Mouse (Mus musculus): ENCODE measurements around the gene Rec8. TPM values are rescaled to one million over a fixed set of nuclear protein-coding genes. Genes with fewer than 3 reads are reported as not detected.

Rec8 gene
- total RNA-seq, 2 experiments from 2014 or later, result 2.7 to 3.2 TPM

DNA sequence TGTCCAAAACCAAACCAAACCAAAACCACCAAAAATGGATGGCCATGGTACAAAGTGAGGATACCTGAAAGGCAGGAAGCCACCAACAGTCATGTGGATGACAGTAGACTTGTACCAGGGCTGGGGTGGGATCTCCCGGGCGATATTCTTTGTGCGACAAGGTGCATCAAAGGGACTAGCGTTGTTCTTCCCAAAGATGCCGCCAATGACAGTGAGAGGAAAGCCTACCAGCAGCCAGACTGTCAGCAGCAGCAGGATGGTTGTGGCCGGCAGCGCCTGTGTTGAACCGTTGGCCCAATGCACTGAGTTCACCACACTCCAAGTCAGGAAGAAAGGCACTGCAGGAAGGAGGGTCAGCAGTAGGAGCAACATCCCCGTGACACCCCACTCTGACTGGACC is 20.0 kb downstream of the Rec8 start, which contains the start of gene Gm49378:
Gene Gm49378, minus strand, starts transcription at position 101 of the 400 bp plus-strand sequence.
- DNase-seq (ENCODE audit: low spot score in 2 of 2), result no peak

DNA sequence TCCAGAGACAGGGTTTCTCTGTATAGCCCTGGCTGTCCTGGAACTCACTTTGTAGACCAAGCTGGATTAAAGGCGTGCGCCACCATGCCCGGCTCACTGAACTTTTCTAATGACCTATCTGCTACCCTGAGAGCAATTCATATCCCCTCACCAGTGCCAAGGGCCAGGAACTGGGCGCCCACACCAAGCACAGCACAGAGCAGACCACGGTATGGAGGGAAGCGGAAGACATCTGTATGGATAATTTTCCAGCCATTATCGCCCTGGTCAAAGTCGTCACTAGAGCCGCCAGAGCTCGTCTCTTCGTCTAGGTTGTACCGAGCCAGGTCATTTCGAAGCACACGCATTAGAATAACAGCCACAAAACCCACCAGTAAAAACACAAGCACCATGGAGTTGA is 23.0 kb downstream of the Rec8 start:
- no peak for DNase-seq (ENCODE audit: low spot score in 2 of 2)

- no peak for DNase-seq (ENCODE audit: low spot score in 2 of 2)
Observed at GRCm38 (mm10) chr14:55641291-55641690, 23.5 kb downstream of the Rec8 start.

DNA sequence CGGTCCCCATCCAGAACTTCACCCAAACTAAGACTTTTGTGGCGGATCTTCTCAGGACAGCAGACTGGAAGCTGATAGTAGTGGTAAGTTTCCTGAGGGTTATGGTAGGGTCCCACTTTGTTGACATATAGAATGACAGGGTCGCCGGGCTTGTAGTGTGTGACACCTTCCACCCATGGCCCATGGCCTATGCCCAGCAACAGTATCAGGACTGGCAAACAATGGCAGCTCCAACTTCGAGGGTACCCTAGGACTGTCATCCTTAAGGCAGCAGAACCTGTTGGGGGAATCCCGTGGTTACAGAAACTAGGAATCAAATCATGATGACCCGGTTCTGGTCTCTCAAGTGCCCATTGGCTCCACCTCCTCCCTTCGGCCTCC is 24.8 kb downstream of the Rec8 start:
- DNase-seq (ENCODE audit: low spot score in 2 of 2), result no peak

DNA sequence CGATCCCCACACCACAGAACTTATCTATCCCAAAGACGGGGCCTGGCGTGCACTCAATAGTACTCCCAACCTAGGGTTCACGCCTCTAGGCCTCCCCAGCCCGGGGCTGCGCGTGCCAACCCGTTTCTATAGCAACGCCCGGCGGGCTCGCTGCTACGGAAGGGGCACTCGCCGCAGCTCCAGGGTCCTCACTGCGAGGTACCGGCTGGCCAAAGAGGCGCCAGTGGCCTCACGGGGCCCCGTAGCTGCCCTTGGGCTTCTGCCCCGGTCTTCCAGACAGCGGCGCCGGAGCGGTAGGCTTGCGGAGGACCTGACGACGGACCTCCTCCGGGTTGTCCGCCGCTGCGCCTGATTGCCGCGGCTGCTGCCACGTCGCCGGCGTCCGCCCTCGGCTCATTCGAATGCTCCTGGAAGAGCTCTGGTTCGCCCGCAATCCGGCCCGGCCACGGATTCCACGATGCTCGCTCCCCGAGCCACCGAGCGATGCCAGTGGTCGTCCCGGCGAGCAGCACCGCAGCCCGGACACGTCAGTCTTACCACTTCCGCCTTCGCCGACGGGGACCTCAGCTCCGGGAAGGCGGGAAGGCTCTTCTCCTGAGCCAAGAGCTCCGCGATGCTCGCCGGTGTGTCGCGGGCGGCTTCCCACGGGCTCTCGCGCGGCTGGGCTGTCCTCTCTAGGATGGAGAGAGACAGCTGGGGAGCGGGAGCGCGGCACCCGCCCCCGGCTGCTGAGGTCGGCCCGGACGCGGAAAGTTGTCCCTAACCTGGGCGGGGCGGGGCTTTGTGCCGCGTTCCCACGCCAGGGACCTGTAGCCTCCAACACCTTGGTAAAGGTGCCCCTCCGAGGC is 25.4 kb downstream of the Rec8 start, which contains the start of gene Tm9sf1:
Gene Tm9sf1, minus strand, starts transcription at position 747 of the 848 bp plus-strand sequence.
- peak; percentile 67 to 87 for DNase-seq (ENCODE audit: low spot score in 2 of 2)

GRCm38 (mm10) chr14:55644261-55644888 is 26.5 kb downstream of the Rec8 start:
- no peak for DNase-seq (ENCODE audit: low spot score in 2 of 2)

DNA sequence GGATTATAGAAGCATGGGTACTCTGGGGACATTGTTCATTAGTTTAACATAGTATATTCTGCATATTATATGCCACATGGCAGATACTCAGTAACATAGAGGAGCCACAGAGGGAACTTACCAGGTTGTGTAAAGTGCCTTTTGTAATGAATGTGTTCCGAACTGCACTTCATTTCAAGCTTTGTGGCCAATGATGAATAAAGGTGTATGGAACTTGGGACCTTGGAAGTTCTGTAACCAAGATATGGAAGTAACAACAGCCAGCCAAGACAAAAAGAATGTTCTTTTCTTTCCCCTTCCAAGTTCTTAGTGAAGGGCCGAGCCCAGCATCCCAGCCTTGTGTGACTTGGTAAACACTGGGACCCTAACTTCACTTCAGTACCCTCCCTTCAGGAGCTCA is 32.0 kb downstream of the Rec8 start, which contains the start of gene Tssk4:
Gene Tssk4, plus strand, starts transcription at position 301 of the 400 bp plus-strand sequence.
- DNase-seq (ENCODE audit: low spot score in 2 of 2), result no peak

- no peak for DNase-seq (ENCODE audit: low spot score in 2 of 2)
Observed at GRCm38 (mm10) chr14:55651528-55651927, 33.7 kb downstream of the Rec8 start.

DNA sequence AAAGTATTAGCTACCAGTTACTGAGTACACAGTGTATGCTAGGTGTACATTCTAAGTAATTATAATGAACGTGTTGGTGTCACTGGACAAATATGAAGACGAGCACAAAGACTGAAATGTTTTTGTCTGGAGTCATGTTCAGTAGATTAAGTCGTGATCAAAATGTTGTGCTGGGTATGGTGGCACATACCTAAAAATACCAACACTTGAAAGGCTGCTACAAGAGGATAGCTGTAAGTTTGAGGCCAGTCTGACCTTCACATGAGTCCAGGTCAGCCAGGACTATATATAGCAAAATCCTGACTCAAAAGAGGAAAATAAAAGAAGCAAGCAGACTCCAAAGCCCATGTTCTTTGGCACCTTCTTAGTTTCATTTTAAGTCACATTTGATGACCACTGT is 39.1 kb downstream of the Rec8 start:
- no peak for DNase-seq (ENCODE audit: low spot score in 2 of 2)

DNA sequence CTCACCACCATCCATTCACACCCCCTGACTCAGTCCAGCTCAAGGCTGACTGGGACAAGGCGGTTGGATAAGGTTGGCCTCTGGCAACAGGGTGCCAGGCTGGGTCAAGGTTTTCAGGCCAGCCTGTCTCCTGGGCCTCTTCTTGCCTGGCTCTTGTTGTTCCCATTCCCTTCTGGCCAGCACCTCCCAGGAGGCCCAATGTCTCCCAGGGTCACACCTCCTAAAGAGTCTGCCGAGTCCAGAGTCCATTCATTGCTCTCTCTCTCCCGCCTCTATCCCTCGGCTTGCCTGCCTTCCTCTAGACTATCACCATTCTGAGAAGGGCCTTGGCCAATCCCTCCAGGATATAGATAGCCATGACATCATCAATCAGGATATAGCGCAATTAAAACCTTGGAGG is 40.2 kb downstream of the Rec8 start:
- no peak for DNase-seq (ENCODE audit: low spot score in 2 of 2)

GRCm38 (mm10) chr14:55659960-55660573 is 42.2 kb downstream of the Rec8 start, which contains the start of gene Mdp1:
Mdp1 (minus strand) TSS chr14:55660508.
- peak; percentile 57 to 79 for DNase-seq (ENCODE audit: low spot score in 2 of 2)

- DNase-seq (ENCODE audit: low spot score in 2 of 2), result no peak
Observed at GRCm38 (mm10) chr14:55660636-55661035, 42.8 kb downstream of the Rec8 start.

DNA sequence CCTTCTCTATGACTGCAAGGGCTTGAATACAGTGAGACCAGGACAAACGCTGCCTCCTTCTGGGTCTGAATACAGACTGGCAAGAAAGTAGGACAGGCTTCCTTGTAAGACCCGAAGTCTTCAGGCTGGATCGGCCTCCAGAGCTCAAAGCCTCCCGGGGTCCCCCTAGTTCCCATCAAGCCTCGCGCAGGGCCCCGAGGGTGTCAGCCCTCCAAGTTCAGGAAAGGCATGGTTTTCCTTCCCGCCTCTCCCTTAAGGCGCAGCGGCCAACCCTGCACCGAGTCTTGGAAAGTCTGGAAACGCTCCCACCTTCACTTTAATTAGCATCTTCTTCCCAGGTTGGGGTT is 53.6 kb downstream of the Rec8 start:
- DNase-seq (ENCODE audit: low spot score in 2 of 2), result no peak

DNA sequence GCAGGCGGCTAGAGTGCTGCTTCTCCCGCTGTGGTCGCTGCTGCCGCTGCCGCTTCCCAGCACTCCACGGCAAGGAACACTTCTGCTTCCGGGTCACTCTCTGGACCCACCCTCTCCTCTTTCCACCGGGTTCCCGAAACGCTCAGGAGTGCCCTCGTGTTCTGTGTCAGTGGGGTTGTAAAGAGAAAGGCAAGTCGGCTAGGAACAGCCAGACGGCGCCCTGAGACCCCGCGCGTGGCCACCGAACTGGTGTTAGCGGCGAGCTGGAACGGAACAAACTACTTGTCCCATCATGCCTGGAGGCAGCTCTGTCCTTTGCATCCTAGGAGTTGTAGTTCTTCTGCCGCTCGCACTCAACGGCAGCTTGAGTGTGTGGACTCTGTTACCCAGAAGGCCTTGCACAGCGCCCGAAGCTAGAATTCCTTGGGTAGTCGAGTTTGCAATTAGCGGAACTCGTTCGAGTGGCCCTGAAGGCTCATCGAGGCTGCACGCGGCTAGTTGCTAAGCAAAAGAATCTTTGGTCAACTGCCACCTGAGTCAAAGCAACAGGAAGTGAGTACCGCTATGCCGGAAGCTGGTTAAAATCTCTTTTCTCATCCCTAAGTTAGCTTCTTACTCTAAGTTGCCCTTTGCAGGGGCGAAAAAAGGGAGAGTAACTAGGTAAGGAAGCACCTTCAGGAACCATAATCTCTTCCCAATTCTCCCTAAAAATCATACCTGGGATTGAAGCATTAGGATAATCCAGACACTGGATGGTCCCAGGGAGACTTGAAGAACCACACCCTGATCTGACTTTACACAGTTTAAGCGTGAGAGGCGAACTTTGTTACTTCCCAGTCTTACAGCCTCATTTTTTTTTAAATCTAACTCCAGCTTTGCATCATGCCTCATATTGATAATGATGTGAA is 54.2 kb downstream of the Rec8 start, which contains the start of the genes Gmpr2 and Nedd8:
Gene Gmpr2, plus strand, starts transcription at position 109 of the 908 bp plus-strand sequence.
Gene Nedd8, minus strand, starts transcription at position 292 of the 908 bp plus-strand sequence.
- DNase-seq (ENCODE audit: low spot score in 2 of 2), result peak; percentile 47 to 82

DNA sequence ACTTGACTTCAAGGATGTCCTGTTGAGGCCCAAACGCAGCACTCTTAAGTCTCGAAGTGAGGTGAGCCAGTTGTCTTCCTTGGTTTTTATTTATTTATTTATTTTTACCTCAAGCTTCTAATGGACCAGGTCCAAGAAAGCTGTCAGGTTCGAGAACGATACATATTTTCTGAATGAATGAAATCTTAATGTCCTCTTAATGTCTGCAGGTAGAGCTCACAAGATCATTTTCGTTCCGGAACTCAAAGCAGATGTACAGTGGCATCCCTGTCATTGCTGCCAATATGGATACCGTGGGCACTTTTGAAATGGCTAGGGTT is 54.9 kb downstream of the Rec8 start:
- DNase-seq (ENCODE audit: low spot score in 2 of 2), result no peak

Other genes starting within 250 kb of the Rec8 start
- 10 to 100 TPM; 23.7 to 28.5 TPM for gene Dhrs4, start 139.3 kb upstream of the Rec8 start, total RNA-seq (2021)
- 1 to 10 TPM; 3.2 to 4.4 TPM for gene Carmil3, start 127.4 kb upstream of the Rec8 start, total RNA-seq (2021)
- not detected for gene Cpne6, start 107.6 kb upstream of the Rec8 start, total RNA-seq (2021)
- gene Nrl, start 93.1 kb upstream of the Rec8 start, total RNA-seq (2021), result not detected
- gene Pck2, start 77.8 kb upstream of the Rec8 start, total RNA-seq (2021), result 10 to 100 TPM; 21.6 to 21.8 TPM
- gene Dcaf11, start 58.0 kb upstream of the Rec8 start, total RNA-seq (2021), result 10 to 100 TPM; 44.5 to 54.3 TPM
- 1 to 10 TPM in 1 of 2 experiments, not detected in 1; 1.4 TPM for gene A730061H03Rik, start 57.6 kb upstream of the Rec8 start, total RNA-seq (2021)
- gene Fitm1, start 42.4 kb upstream of the Rec8 start, total RNA-seq (2021), result 100 to 1,000 TPM; 294 to 332 TPM
- 10 to 100 TPM; 82.0 to 88.4 TPM for gene Psme1, start 39.9 kb upstream of the Rec8 start, total RNA-seq (2021)
- 10 to 100 TPM; 49.1 to 53.6 TPM for gene Emc9, start 32.7 kb upstream of the Rec8 start, total RNA-seq (2021)
- gene Psme2, start 26.9 kb upstream of the Rec8 start, total RNA-seq (2021), result 100 to 1,000 TPM; 124 to 153 TPM
- gene Rnf31, start 26.3 kb upstream of the Rec8 start, total RNA-seq (2021), result 10 to 100 TPM; 21.2 to 22.4 TPM
- 1 to 10 TPM; 7.0 to 9.0 TPM for gene Irf9, start 14.5 kb upstream of the Rec8 start, total RNA-seq (2021)
- gene Ipo4, start 17.9 kb downstream of the Rec8 start, total RNA-seq (2021), result 100 to 1,000 TPM in 1 of 2 experiments, 10 to 100 TPM in 1; 97.6 to 104 TPM
- gene Gm49378, start 19.9 kb downstream of the Rec8 start, total RNA-seq (2021), result 1 to 10 TPM; 1.7 to 2.4 TPM
- 10 to 100 TPM; 46.8 to 47.8 TPM for gene Tm9sf1, start 25.8 kb downstream of the Rec8 start, total RNA-seq (2021)
- 1 to 10 TPM; 1.4 to 2.0 TPM for gene Tssk4, start 32.1 kb downstream of the Rec8 start, total RNA-seq (2021)
- gene Mdp1, start 42.5 kb downstream of the Rec8 start, total RNA-seq (2021), result 10 to 100 TPM; 27.2 to 27.5 TPM
- gene Gmpr2, start 53.9 kb downstream of the Rec8 start, total RNA-seq (2021), result 10 to 100 TPM; 12.7 to 13.9 TPM
- gene Nedd8, start 54.1 kb downstream of the Rec8 start, total RNA-seq (2021), result 100 to 1,000 TPM; 257 to 278 TPM
- 10 to 100 TPM; 21.6 to 21.7 TPM for gene Tinf2, start 63.8 kb downstream of the Rec8 start, total RNA-seq (2021)
- under 1 TPM; 0.39 to 0.49 TPM for gene Tgm1, start 95.9 kb downstream of the Rec8 start, total RNA-seq (2021)
- 10 to 100 TPM; 10.9 to 12.8 TPM for gene Rabggta, start 104.2 kb downstream of the Rec8 start, total RNA-seq (2021)
- 10 to 100 TPM; 40.1 to 41.3 TPM for gene Dhrs1, start 127.7 kb downstream of the Rec8 start, total RNA-seq (2021)
- 10 to 100 TPM; 16.9 to 18.5 TPM for gene Nop9, start 127.7 kb downstream of the Rec8 start, total RNA-seq (2021)
- under 1 TPM in 1 of 2 experiments, not detected in 1; 0.36 TPM for gene Cideb, start 140.4 kb downstream of the Rec8 start, total RNA-seq (2021)
- under 1 TPM; 0.13 to 0.20 TPM for gene Ltb4r2, start 143.4 kb downstream of the Rec8 start, total RNA-seq (2021)
- gene Ltb4r1, start 147.9 kb downstream of the Rec8 start, total RNA-seq (2021), result under 1 TPM; 0.49 to 0.64 TPM
- gene Adcy4, start 166.1 kb downstream of the Rec8 start, total RNA-seq (2021), result 10 to 100 TPM in 1 of 2 experiments, 1 to 10 TPM in 1; 9.2 to 11.3 TPM
- gene Ripk3, start 170.8 kb downstream of the Rec8 start, total RNA-seq (2021), result 10 to 100 TPM in 1 of 2 experiments, 1 to 10 TPM in 1; 9.4 to 10.7 TPM
- gene Nfatc4, start 205.1 kb downstream of the Rec8 start, total RNA-seq (2021), result 10 to 100 TPM; 23.0 to 26.0 TPM
- 10 to 100 TPM; 27.5 to 33.0 TPM for gene Nynrin, start 236.0 kb downstream of the Rec8 start, total RNA-seq (2021)

Data from gastrocnemius, postnatal 4 days (tissue).